Mouse (Mus musculus) hindbrain, embryonic 10.5 days (tissue): ENCODE results near the gene Nrxn3. TPM values are rescaled to one million over a fixed set of nuclear protein-coding genes. Genes with fewer than 3 reads are reported as not detected.
A peak's percentile ranks its signal among the peaks of the same experiment; 100 is the strongest.

Source experiments
- DNase-seq: peaks from one replicate; pipeline ENCODE4 v3.0.0-alpha.2; 2017; ENCODE audit warnings: low spot score
- H3K27ac ChIP-seq: fragments of 300-500 bp; sonication (generic); 2 replicates; pipeline ENCODE4 v1.5.1; 2016; ENCODE audit warnings: mild to moderate bottlenecking, moderate library complexity
- H3K27me3 ChIP-seq: fragments of 300-500 bp; sonication (generic); 2 replicates; pipeline ENCODE4 v1.6.1; 2016; ENCODE audit warnings: mild to moderate bottlenecking; ENCODE audit not compliant: poor library complexity, insufficient read depth, severe bottlenecking
- H3K36me3 ChIP-seq: fragments of 300-500 bp; sonication (generic); 2 replicates; pipeline ENCODE4 v1.6.1; 2016; ENCODE audit warnings: mild to moderate bottlenecking, moderate library complexity
- H3K4me1 ChIP-seq: fragments of 300-500 bp; sonication (generic); replicated peaks from 2 replicates; pipeline ENCODE4 v1.6.1; 2016; ENCODE audit warnings: mild to moderate bottlenecking
- H3K4me3 ChIP-seq: fragments of 300-500 bp; sonication (generic); 2 replicates; pipeline ENCODE4 v1.5.1; 2016; ENCODE audit warnings: mild to moderate bottlenecking, moderate library complexity
- H3K9me3 ChIP-seq: fragments of 300-500 bp; sonication (generic); 2 replicates; pipeline ENCODE4 v1.6.1; 2016; ENCODE audit warnings: mild to moderate bottlenecking, moderate library complexity
- WGBS: fragments of 180-500 bp; shearing (Covaris S2); methylation state at CpG from one replicate; pipeline ENCODE4 v1.1.7; 2016; 5-methylcytosine and 5-hydroxymethylcytosine counted together
- polyA plus RNA-seq: library from polyadenylated mRNA; unstranded; fragments of >200 nt; fragmentation: Nextera tagmentation; extraction: Ambion mirVana; gene quantifications from 2 replicates; pipeline ENCODE4 v1.2.1, GENCODE M21; 2016

Gene Nrxn3
- polyA plus RNA-seq, 1 experiment from 2014 or later: 23.5 TPM

- Histone ChIP-seq H3K27ac (no peak overlapping the region), H3K4me3 (no peak overlapping the region), H3K4me1 (no peaks in the 10 kb centered on the region), H3K9me3 (no peaks in the 10 kb centered on the region), H3K27me3 (no peaks in the 10 kb centered on the region), H3K36me3 (no peaks in the 10 kb centered on the region)
- 79% methylated on average over 5 of the region's 5 CpGs for WGBS
- DNase-seq: no peak
These were observed 24.1 kb downstream of the Nrxn3 start for GRCm38 (mm10) chr12:88746788-88747187.

- H3K4me1 ChIP-seq: no peaks in the 10 kb centered on the region
- no peak for DNase-seq
- no peaks in the 10 kb centered on the region for H3K27me3 ChIP-seq
- H3K27ac ChIP-seq: no peak overlapping the region
- H3K4me3 ChIP-seq: no peak overlapping the region
- 91% methylated on average over 2 of the region's 2 CpGs for WGBS
- no peaks in the 10 kb centered on the region for H3K36me3 ChIP-seq
- H3K9me3 ChIP-seq: no peaks in the 10 kb centered on the region
These were observed 42.1 kb downstream of the Nrxn3 start for GRCm38 (mm10) chr12:88764791-88765190.

GRCm38 (mm10) chr12:88774666-88775065 lies 52.0 kb downstream of the Nrxn3 start:
- H3K4me1 ChIP-seq: no peaks in the 10 kb centered on the region
- no peak overlapping the region for H3K4me3 ChIP-seq
- no peaks in the 10 kb centered on the region for H3K9me3 ChIP-seq
- H3K36me3 ChIP-seq: no peaks in the 10 kb centered on the region
- DNase-seq: no peak
- no peak overlapping the region for H3K27ac ChIP-seq
- WGBS: 92% methylated on average over 2 of the region's 2 CpGs
- no peaks in the 10 kb centered on the region for H3K27me3 ChIP-seq

- DNase-seq: no peak
- WGBS: 77% methylated on average over 1 of the region's 1 CpGs
- no peaks in the 10 kb centered on the region for H3K9me3 ChIP-seq
- H3K27ac ChIP-seq: no peak overlapping the region
- H3K4me3 ChIP-seq: no peak overlapping the region
- H3K4me1 ChIP-seq: no peaks in the 10 kb centered on the region
- no peaks in the 10 kb centered on the region for H3K36me3 ChIP-seq
- no peaks in the 10 kb centered on the region for H3K27me3 ChIP-seq
These were observed 55.4 kb downstream of the Nrxn3 start for GRCm38 (mm10) chr12:88778036-88778435.

GRCm38 (mm10) chr12:88784199-88785147 lies 61.8 kb downstream of the Nrxn3 start:
- Histone ChIP-seq H3K9me3 (no peaks in the 10 kb centered on the region), H3K36me3 (no peaks in the 10 kb centered on the region), H3K4me3 (no peak overlapping the region), H3K27me3 (no peaks in the 10 kb centered on the region), H3K27ac (peak overlapping the region; percentile 51), H3K4me1 (peaks cover 10% of the 10 kb centered on the region)
- no peak for DNase-seq
- 45% methylated on average over 10 of the region's 10 CpGs for WGBS

- Histone ChIP-seq H3K36me3 (no peaks in the 10 kb centered on the region), H3K4me3 (no peak overlapping the region), H3K4me1 (no peaks in the 10 kb centered on the region), H3K9me3 (no peaks in the 10 kb centered on the region), H3K27ac (no peak overlapping the region), H3K27me3 (no peaks in the 10 kb centered on the region)
- DNase-seq: no peak
- WGBS: 84% methylated on average over 1 of the region's 1 CpGs
These were observed 70.6 kb downstream of the Nrxn3 start for GRCm38 (mm10) chr12:88793314-88793713.

- H3K36me3 ChIP-seq: no peaks in the 10 kb centered on the region
- no peak overlapping the region for H3K4me3 ChIP-seq
- no peaks in the 10 kb centered on the region for H3K9me3 ChIP-seq
- H3K27me3 ChIP-seq: no peaks in the 10 kb centered on the region
- WGBS: 15% methylated on average over 6 of the region's 6 CpGs
- H3K27ac ChIP-seq: peak overlapping the region; percentile 83
- peak; percentile 53 for DNase-seq
- peaks cover 21% of the 10 kb centered on the region for H3K4me1 ChIP-seq
These were observed 78.4 kb downstream of the Nrxn3 start for GRCm38 (mm10) chr12:88800990-88801655.

- DNase-seq: no peak
- H3K4me1 ChIP-seq: peaks cover 21% of the 10 kb centered on the region
- 35% methylated on average over 1 of the region's 1 CpGs for WGBS
These were observed 79.0 kb downstream of the Nrxn3 start for GRCm38 (mm10) chr12:88801656-88802007.

GRCm38 (mm10) chr12:88808947-88809346 lies 86.3 kb downstream of the Nrxn3 start:
- Histone ChIP-seq H3K4me1 (peaks cover 8% of the 10 kb centered on the region), H3K9me3 (no peaks in the 10 kb centered on the region), H3K27me3 (no peaks in the 10 kb centered on the region), H3K27ac (no peak overlapping the region), H3K36me3 (no peaks in the 10 kb centered on the region), H3K4me3 (no peak overlapping the region)
- WGBS: 85% methylated on average over 1 of the region's 1 CpGs
- no peak for DNase-seq

More at GRCm38 (mm10) chr12:88801656-88802007, 79.0 kb downstream of the Nrxn3 start:
- no peaks in the 10 kb centered on the region for H3K27me3 ChIP-seq
- peak overlapping the region; percentile 83 for H3K27ac ChIP-seq
- no peak overlapping the region for H3K4me3 ChIP-seq
- H3K9me3 ChIP-seq: no peaks in the 10 kb centered on the region
- no peaks in the 10 kb centered on the region for H3K36me3 ChIP-seq

GRCm38 (mm10) chr12:88812173-88812572 lies 89.5 kb downstream of the Nrxn3 start:
- peaks cover 8% of the 10 kb centered on the region for H3K4me1 ChIP-seq
- 0 out of 2 replicates have a peak overlapping the region, but pooled peaks have one; percentile 45 for H3K27ac ChIP-seq
- 65% methylated on average over 5 of the region's 5 CpGs for WGBS
- H3K36me3 ChIP-seq: no peaks in the 10 kb centered on the region
- no peak overlapping the region for H3K4me3 ChIP-seq
- no peaks in the 10 kb centered on the region for H3K9me3 ChIP-seq
- no peaks in the 10 kb centered on the region for H3K27me3 ChIP-seq
- no peak for DNase-seq

GRCm38 (mm10) chr12:88816865-88817264 lies 94.2 kb downstream of the Nrxn3 start:
- no peak for DNase-seq
- WGBS: 89% methylated on average over 5 of the region's 5 CpGs
- peaks cover 34% of the 10 kb centered on the region for H3K4me1 ChIP-seq
- no peaks in the 10 kb centered on the region for H3K27me3 ChIP-seq
- H3K36me3 ChIP-seq: no peaks in the 10 kb centered on the region
- H3K4me3 ChIP-seq: no peak overlapping the region
- no peak overlapping the region for H3K27ac ChIP-seq
- H3K9me3 ChIP-seq: no peaks in the 10 kb centered on the region

- Histone ChIP-seq H3K4me1 (peaks cover 26% of the 10 kb centered on the region), H3K4me3 (no peak overlapping the region), H3K27ac (no peak overlapping the region), H3K9me3 (no peaks in the 10 kb centered on the region), H3K36me3 (no peaks in the 10 kb centered on the region), H3K27me3 (no peaks in the 10 kb centered on the region)
- DNase-seq: peak; percentile 17
- WGBS: 61% methylated on average over 4 of the region's 4 CpGs
These were observed 96.1 kb downstream of the Nrxn3 start for GRCm38 (mm10) chr12:88818622-88819334.

- Histone ChIP-seq H3K4me1 (peaks cover 26% of the 10 kb centered on the region), H3K4me3 (no peak overlapping the region), H3K27me3 (no peaks in the 10 kb centered on the region), H3K9me3 (no peaks in the 10 kb centered on the region), H3K36me3 (no peaks in the 10 kb centered on the region), H3K27ac (no peak overlapping the region)
- DNase-seq: no peak
- 69% methylated on average over 5 of the region's 5 CpGs for WGBS
These were observed 96.6 kb downstream of the Nrxn3 start for GRCm38 (mm10) chr12:88819335-88819709.
